In the genomic region with DNA sequence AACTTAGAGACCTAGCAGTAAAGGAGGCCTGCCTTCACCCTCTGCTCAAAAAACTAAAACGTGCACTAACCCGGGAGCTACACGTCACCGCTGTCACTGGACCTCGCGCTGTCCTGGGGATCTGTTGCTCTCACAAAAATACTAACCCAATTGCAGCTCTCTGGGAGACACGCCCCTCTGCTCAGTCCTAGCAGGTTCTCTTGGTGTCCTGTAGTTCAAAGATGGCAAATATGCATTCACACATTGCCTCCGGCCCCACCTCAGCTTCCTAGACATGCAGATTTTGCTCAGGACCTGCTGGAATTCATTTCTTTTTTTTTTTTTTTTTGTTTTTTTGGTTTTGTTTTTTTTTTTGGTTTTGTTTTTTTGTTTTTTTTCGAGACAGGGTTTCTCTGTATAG, we compare ENCODE assay signal across 15 mouse cellular contexts.
"Had no signal": no experiment of that assay in that cellular context is flagged by ENCODE, and none has a peak within 500 bp of the region (broad histone marks: within the 10 kb centered on the region; RNA-seq: fewer than 3 reads in every experiment).

No protein-coding gene starts in this region.

- H3K27ac ChIP-seq: midbrain, embryonic 10.5 days; midbrain, embryonic 12.5 days; neural tube, embryonic 13.5 days; neural tube, embryonic 15.5 days had no signal

- H3K4me3 ChIP-seq: midbrain, embryonic 10.5 days; midbrain, embryonic 12.5 days; myocyte; neural tube, embryonic 13.5 days; neural tube, embryonic 15.5 days had no signal

- DNase-seq: lung, adult 18-20 months; lung, embryonic 14.5 days; lung, postnatal 10 days; lung, postnatal 4 days; midbrain, embryonic 14.5 days; right cerebral cortex, postnatal 14 days; thymus, adult 18-20 months; thymus, postnatal 14 days; thymus, postnatal 36 days had no signal

- ATAC-seq: midbrain, embryonic 16.5 days had no signal
